Mouse (Mus musculus): ENCODE data around the gene Spata18. TPM values are rescaled to one million over a fixed set of nuclear protein-coding genes. Genes with fewer than 3 reads are reported as not detected.

Spata18 gene
- total and polyA plus RNA-seq, 2 experiments from 2014 or later, result 0.69 to 1.9 TPM

DNA sequence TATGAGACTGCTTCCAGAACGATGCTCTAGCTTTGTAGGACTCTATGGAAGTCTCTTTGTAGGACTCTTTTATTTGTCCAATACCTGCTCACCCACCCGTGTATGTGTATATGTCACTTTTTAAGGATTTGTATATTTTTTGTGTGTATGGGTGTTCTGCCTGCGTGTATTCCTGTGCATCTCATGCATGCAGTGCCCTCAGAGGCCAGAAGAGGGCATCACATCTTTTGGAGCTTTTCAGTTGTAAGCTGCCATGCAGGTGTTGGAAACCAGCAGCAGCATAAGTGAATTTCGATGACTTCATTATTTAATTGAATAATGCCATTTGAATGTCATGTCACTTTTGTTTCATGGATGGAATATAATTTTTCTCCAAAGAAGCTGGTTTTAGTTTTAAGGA lies 9.1 kb upstream of the Spata18 start:
- no peak overlapping the region for H3K4me3 ChIP-seq (ENCODE audit: low read depth, low read length)
- no peaks in the 10 kb centered on the region for H3K9me3 ChIP-seq (ENCODE audit: low read length)
- TF ChIP-seq CTCF (IDR thresholded peaks at IDR 0.05), result peak; percentile 77
- no peak overlapping the region for H3K9ac ChIP-seq (replicated peaks; ENCODE audit: low read length, poor library complexity, severe bottlenecking)
- no peak overlapping the region for H3K27ac ChIP-seq (ENCODE audit: low read depth, low read length)
- peaks cover 19% of the 10 kb centered on the region; the same call in 1 of the 2 replicates for H3K36me3 ChIP-seq (ENCODE audit: insufficient read depth, low read length)
- no peak overlapping the region for H3K4me2 ChIP-seq (ENCODE audit: low read depth, low read length, poor library complexity, severe bottlenecking)
- no peaks in the 10 kb centered on the region for H3K4me1 ChIP-seq (ENCODE audit: insufficient read depth, low read length)
- DNase-seq (ENCODE audit: low spot score), result peak; percentile 59
- ATAC-seq (ENCODE audit: low FRiP score), result no peak
- WGBS, result 84% methylated on average over 4 of the region's 4 CpGs
- H3K27me3 ChIP-seq (ENCODE audit: insufficient read depth, low read length), result no peaks in the 10 kb centered on the region

DNA sequence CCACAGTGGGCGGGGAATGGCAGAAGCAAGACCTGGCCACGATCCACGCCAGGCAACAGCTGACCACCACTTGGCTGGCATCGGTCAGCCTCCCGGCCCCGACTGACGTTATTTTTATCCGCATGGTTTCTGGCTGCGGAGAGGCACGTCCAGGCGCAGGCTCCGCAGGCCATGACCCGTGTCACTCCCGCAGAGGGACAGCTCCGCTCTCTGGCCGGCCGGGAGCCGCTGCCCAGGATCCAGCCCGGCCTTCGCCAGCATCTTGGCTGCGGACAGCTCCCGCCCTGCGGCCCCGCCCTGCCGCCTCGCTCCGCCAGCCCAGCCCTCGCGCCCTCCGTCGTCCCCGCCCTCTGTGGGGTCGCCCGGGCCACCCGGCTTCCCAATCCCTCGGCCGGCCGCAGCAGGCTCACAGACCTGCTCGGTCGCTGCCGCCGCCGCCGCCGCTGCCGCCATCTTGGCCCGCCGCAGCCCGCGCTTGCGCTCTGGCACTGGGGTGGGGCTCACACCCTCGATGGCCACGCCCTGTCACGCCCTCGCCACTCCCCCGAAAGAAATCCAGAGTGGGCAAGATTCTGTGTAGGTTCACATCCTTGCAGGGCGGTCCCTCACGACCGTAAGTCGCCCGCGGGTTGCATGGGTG lies 3.8 kb upstream of the Spata18 start, which contains the start of gene Sgcb:
Gene Sgcb (minus strand): TSS at position 530 of the 640 bp plus-strand sequence.
- peak; percentile 83 for ATAC-seq (ENCODE audit: low FRiP score)
- DNase-seq (ENCODE audit: low spot score), result peak; percentile 76
- Histone ChIP-seq H3K27ac (ENCODE audit: low read depth, low read length) (0 out of 2 replicates have a peak within 1 kb of the TSS, but pooled peaks have one; percentile 4), H3K9me3 (ENCODE audit: low read length) (no peaks in the 10 kb centered on the region), H3K36me3 (ENCODE audit: insufficient read depth, low read length) (0 out of 2 replicates have a peak, but pooled peaks cover 4% of the 10 kb centered on the region), H3K4me3 (ENCODE audit: low read depth, low read length) (peak within 1 kb of the TSS; percentile 71), H3K4me2 (ENCODE audit: low read depth, low read length, poor library complexity, severe bottlenecking) (peak within 1 kb of the TSS; percentile 72), H3K27me3 (ENCODE audit: insufficient read depth, low read length) (peaks cover 24% of the 10 kb centered on the region), H3K4me1 (ENCODE audit: insufficient read depth, low read length) (peaks cover 7% of the 10 kb centered on the region; the same call in 1 of the 2 replicates), H3K9ac (replicated peaks; ENCODE audit: low read length, poor library complexity, severe bottlenecking) (peak within 1 kb of the TSS; percentile 71)
- under 1% methylated on average over 58 of the region's 62 CpGs for WGBS
- TF ChIP-seq CTCF (IDR thresholded peaks at IDR 0.05), result no peak

DNA sequence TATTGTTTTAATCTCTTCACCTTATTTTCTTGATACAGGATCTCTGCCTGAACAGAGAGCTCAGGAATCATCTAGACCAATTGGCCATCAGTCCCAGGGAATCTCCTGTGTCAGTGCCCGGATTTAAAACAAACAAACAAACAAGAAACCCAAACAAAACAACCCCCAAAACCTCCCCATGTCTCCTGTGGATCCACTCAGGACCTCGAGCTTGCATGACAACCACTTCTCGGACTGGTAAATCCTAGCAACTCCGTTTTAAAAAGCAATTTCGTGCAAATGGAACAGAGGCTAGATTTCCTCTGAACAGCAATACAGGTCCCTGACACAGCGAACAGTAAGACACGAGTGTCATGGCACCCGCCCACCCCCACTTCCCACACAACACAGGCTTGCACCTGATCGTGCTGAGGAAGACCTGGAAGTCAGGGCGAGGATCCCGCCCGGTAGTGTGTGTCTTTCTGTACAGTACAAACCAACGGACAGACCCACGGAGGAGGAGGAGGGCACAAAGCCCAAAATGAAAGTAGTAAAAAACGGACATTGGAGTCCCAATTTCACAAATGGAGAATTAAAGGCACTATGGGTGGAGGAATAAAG lies 714 bp upstream of the Spata18 start:
- H3K4me1 ChIP-seq (ENCODE audit: insufficient read depth, low read length), result peaks cover 7% of the 10 kb centered on the region; the same call in 1 of the 2 replicates
- no peaks in the 10 kb centered on the region for H3K9me3 ChIP-seq (ENCODE audit: low read length)
- H3K9ac ChIP-seq (replicated peaks; ENCODE audit: low read length, poor library complexity, severe bottlenecking), result no peak overlapping the region
- no peak for TF ChIP-seq CTCF (IDR thresholded peaks at IDR 0.05)
- no peaks in the 10 kb centered on the region for H3K36me3 ChIP-seq (ENCODE audit: insufficient read depth, low read length)
- WGBS, result 1% methylated on average over 15 of the region's 15 CpGs
- H3K27me3 ChIP-seq (ENCODE audit: insufficient read depth, low read length), result peaks cover 35% of the 10 kb centered on the region
- ATAC-seq (ENCODE audit: low FRiP score) (no peak), DNase-seq (ENCODE audit: low spot score) (no peak)
- peak overlapping the region; percentile 31 for H3K4me3 ChIP-seq (ENCODE audit: low read depth, low read length)
- H3K27ac ChIP-seq (ENCODE audit: low read depth, low read length), result no peak overlapping the region
- H3K4me2 ChIP-seq (ENCODE audit: low read depth, low read length, poor library complexity, severe bottlenecking), result peak overlapping the region; percentile 62

DNA sequence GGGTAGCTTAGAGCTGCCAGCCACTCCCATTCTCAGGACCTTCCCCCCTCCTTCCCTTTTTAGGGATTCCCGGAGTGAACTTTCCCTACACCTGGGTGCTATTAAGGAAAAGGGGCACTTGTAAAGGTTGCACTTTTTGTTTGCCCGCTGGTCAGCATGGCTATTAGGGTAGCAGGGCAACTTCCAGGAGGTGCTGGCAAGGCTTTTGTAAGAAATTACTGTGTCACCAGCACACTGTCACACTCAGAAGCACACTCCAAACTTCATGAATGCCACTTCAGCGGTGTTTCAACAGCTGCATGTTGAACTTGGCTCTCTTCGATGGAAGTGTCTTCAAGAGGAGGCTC lies 649 bp downstream of the Spata18 start:
- no peak for TF ChIP-seq CTCF (IDR thresholded peaks at IDR 0.05)
- H3K36me3 ChIP-seq (ENCODE audit: insufficient read depth, low read length), result no peaks in the 10 kb centered on the region
- DNase-seq (ENCODE audit: low spot score), result no peak
- H3K4me3 ChIP-seq (ENCODE audit: low read depth, low read length), result no peak overlapping the region
- no peaks in the 10 kb centered on the region for H3K9me3 ChIP-seq (ENCODE audit: low read length)
- no peak overlapping the region for H3K9ac ChIP-seq (replicated peaks; ENCODE audit: low read length, poor library complexity, severe bottlenecking)
- H3K27ac ChIP-seq (ENCODE audit: low read depth, low read length), result no peak overlapping the region
- H3K4me1 ChIP-seq (ENCODE audit: insufficient read depth, low read length), result peaks cover 7% of the 10 kb centered on the region; the same call in 1 of the 2 replicates
- H3K4me2 ChIP-seq (ENCODE audit: low read depth, low read length, poor library complexity, severe bottlenecking), result peak overlapping the region; percentile 62; the same call in 1 of the 2 replicates
- WGBS, result 5% methylated on average over 4 of the region's 4 CpGs
- H3K27me3 ChIP-seq (ENCODE audit: insufficient read depth, low read length), result peaks cover 35% of the 10 kb centered on the region
- no peak for ATAC-seq (ENCODE audit: low FRiP score)

DNA sequence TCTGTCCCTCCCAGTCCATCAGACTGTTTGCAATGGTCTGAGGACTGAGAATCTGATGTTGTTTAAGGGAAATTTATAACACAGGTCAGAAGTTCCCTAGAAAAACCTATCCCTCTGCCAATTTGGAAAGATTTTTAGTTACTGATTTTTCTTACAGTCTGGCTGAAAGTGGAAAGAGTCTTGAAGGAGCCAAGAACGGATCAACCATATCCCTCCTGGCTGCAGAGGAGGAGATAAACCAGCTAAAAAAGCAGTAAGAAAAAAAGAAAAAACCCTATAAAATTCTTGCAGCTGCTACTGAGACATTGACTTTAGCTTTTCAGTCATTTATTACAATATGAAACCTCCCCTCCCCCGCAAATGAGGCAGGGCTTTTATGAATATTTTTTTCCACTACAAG lies 15.5 kb downstream of the Spata18 start:
- no peak overlapping the region for H3K4me3 ChIP-seq (ENCODE audit: low read depth, low read length)
- ATAC-seq (ENCODE audit: low FRiP score), result no peak
- H3K27me3 ChIP-seq (ENCODE audit: insufficient read depth, low read length), result no peaks in the 10 kb centered on the region
- no peaks in the 10 kb centered on the region for H3K36me3 ChIP-seq (ENCODE audit: insufficient read depth, low read length)
- no peak for TF ChIP-seq CTCF (IDR thresholded peaks at IDR 0.05)
- WGBS, result 87% methylated on average over 2 of the region's 2 CpGs
- H3K27ac ChIP-seq (ENCODE audit: low read depth, low read length), result no peak overlapping the region
- no peaks in the 10 kb centered on the region for H3K9me3 ChIP-seq (ENCODE audit: low read length)
- DNase-seq (ENCODE audit: low spot score), result no peak
- H3K4me2 ChIP-seq (ENCODE audit: low read depth, low read length, poor library complexity, severe bottlenecking), result no peak overlapping the region
- no peaks in the 10 kb centered on the region for H3K4me1 ChIP-seq (ENCODE audit: insufficient read depth, low read length)
- no peak overlapping the region for H3K9ac ChIP-seq (replicated peaks; ENCODE audit: low read length, poor library complexity, severe bottlenecking)

DNA sequence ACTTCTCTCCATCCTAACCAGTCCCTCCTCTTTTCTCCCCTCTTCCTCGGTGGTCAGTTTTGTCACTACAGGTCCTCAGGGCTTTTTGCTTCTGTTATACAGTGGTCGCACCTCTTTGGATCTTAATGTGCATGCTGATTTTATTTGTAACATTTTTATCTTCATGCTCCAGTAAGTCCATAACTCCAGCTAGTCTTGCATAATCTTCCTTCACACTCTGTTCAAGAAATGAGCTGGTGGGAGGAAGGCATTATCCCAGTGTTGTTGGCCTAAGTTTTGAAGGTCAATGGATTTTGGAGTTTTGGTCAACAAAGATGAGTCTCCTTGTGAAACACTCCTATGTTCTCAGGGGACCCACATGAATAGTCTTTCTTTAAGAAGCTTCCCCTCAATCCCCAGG lies 16.7 kb downstream of the Spata18 start:
- Histone ChIP-seq H3K27ac (ENCODE audit: low read depth, low read length) (no peak overlapping the region), H3K27me3 (ENCODE audit: insufficient read depth, low read length) (no peaks in the 10 kb centered on the region), H3K36me3 (ENCODE audit: insufficient read depth, low read length) (no peaks in the 10 kb centered on the region), H3K4me1 (ENCODE audit: insufficient read depth, low read length) (no peaks in the 10 kb centered on the region), H3K4me2 (ENCODE audit: low read depth, low read length, poor library complexity, severe bottlenecking) (no peak overlapping the region), H3K9me3 (ENCODE audit: low read length) (no peaks in the 10 kb centered on the region), H3K4me3 (ENCODE audit: low read depth, low read length) (no peak overlapping the region), H3K9ac (replicated peaks; ENCODE audit: low read length, poor library complexity, severe bottlenecking) (no peak overlapping the region)
- DNase-seq (ENCODE audit: low spot score), result no peak
- TF ChIP-seq CTCF (IDR thresholded peaks at IDR 0.05), result no peak
- ATAC-seq (ENCODE audit: low FRiP score), result no peak
- 87% methylated on average over 2 of the region's 2 CpGs for WGBS
